Mouse (Mus musculus) layer of hippocampus, adult 2 months (tissue): ENCODE data around the gene Svs4. TPM values are rescaled to one million over a fixed set of nuclear protein-coding genes. Genes with fewer than 3 reads are reported as not detected.
"Not testable (repeated sequence)": the region's sequence is repeated elsewhere in the genome, so short reads cannot be mapped to it uniquely, and the experiment has no call there.

Experiments
- DNase-seq, 2 experiments: peaks; one replicate each; pipeline ENCODE4 v3.0.0; 2022; ENCODE audit warnings: low spot score in 2 of 2
- H3K27ac ChIP-seq: fragments of 200-600 bp; 2 replicates; pipeline ENCODE4 v1.8.1; 2022
- H3K4me3 ChIP-seq: fragments of 200-600 bp; 2 replicates; pipeline ENCODE4 v1.8.1; 2022; ENCODE audit warnings: mild to moderate bottlenecking
- CTCF ChIP-seq: fragments of 200-600 bp; conservative IDR thresholded peaks from 2 replicates; pipeline ENCODE4 v1.8.1; 2022; ENCODE audit warnings: antibody characterized with exemption, mild to moderate bottlenecking, moderate library complexity
- long read RNA-seq, 2 experiments: library from polyadenylated mRNA; stranded (forward); transcript quantifications; one replicate each; pipeline ENCODE4 v2.0.0; 2021; ENCODE audit warnings: borderline mapping rate in 2 of 2
- total RNA-seq, 2 experiments: library from RNA; stranded (reverse); gene quantifications; 2 replicates each; pipeline ENCODE4 v1.2.3; 2021

Svs4 gene
- not detected for total RNA-seq
- long read RNA-seq, experiment 1: 0 reads
- long read RNA-seq, experiment 2: 0 reads

DNA sequence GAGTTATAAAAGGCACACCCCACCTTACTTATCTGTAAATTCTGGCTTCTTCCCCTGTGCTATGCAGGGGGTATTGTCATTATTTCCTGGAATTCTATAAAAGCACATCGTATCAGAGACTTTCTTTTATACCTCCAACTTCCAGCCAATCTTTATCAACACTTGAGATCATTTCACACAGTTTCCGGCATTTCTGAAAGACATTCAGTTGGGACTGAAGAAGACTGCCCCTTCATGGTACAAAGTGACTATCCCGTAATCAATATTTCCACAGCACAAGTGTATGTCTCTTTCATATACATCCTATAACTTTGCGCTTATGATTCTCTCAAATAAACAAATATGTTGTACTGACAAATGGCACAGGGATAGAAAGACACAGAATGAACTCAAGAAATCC, at the start of gene Svs4:
Gene Svs4, minus strand, starts transcription at position 101 of the 400 bp plus-strand sequence.
- H3K4me3 ChIP-seq: no peak within 1 kb of the TSS
- TF ChIP-seq CTCF: no peak
- H3K27ac ChIP-seq: no peak within 1 kb of the TSS
- no peak for DNase-seq

DNA sequence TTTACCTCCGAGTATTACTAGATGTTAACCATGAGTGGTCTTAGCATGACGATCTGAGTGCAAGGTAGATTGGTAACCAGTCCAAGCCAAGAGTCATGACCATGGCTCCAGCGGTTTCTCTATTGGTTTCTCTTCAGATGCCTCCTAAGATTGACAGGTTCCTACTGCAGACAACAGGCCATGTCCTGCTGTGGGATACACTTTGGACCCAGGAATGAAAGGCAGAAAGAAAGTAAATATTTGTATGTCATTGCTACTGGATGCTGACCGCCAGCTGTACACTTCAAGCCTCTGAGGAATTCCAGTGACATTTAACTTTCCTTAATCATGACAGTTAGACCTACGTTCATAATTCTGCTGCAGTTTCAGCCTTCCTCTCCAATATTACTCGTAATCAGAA, 42.7 kb upstream of the Svs4 start:
- H3K4me3 ChIP-seq: no peak overlapping the region
- DNase-seq: no peak
- H3K27ac ChIP-seq: no peak overlapping the region
- TF ChIP-seq CTCF: no peak

DNA sequence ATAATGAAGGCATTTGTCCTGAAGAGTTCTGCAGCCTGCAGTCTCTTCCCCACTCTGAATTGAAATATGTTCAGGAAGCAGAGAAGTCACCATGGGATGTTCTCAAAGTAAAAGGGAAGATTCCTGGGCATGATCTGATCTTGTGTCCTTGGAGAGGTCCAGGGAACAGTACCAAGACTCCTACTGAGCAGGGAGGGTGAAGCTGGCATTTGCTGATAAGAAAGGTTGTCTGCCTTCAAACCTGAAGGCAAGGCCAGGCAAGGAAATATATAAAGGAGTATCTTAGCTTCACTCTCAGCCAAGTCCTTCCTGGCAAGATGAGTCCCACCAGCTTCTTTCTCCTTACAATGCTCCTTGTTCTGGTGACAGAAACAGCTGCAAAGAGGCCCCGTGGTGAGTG, 38.2 kb upstream of the Svs4 start, which contains the start of gene Svs6:
Gene Svs6, plus strand, starts transcription at position 301 of the 400 bp plus-strand sequence.
- not testable (repeated sequence) for H3K4me3 ChIP-seq, DNase-seq, H3K27ac ChIP-seq

DNA sequence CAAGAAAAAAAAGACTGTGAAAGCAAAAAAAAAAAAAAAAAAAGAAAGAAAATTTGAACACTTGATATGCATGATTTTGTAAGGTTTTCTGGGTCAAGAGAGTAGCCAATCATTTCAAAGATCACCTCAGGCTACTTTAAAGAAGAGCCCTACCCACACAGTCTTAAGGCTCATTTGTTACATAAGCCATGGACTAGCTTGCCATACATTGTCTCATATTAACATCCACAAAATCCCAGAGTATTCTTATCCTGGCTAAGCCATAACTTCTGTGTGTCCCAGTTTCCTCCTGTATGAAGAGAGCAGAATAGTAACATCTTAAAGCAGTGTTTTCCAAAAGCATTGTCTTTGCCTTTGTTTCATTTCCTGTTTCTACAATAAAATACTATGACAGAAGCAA, 37.2 kb upstream of the Svs4 start:
- H3K4me3 ChIP-seq, H3K27ac ChIP-seq, DNase-seq: not testable (repeated sequence)

DNA sequence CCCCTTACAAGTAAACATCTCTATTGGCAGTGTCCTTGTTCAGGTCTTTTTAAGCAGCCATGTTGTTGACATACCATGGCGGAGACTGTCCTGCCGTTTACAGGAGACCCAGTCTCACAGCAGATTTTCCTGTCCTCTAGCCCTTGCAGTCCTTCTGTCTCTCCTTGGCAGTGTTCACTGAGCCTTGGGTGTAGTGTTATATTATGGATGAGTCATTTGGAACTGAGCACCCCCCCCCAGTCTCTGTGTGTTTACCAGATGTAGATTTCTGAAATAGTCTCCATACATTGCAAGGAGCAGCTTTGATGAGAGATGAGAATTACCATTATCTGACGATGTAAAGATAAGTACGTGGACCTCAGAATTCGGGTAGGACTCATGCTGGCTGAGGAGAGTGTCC, 34.3 kb upstream of the Svs4 start:
- H3K4me3 ChIP-seq: no peak overlapping the region
- no peak for DNase-seq
- no peak overlapping the region for H3K27ac ChIP-seq
- TF ChIP-seq CTCF: no peak

DNA sequence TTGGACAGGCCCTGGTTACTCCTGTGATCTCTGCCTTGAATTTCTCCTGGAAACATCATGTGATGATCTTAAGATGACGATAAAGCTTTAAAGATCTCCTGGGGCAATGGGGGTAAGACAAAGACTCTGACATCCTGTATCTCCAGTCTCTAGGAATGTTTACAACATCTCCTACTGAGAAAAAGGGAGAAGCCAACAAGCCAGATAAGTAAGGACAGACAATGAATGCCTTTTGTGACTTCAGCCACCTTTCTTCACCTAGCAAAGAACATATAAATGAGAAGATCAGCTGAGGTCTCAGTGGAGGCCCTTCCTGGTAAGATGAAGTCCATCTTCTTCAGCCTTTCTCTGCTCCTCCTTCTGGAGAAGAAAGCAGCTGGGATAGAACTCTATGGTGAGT, 10.7 kb upstream of the Svs4 start, which contains the start of gene Svs3a:
Gene Svs3a, plus strand, starts transcription at position 301 of the 400 bp plus-strand sequence.
- not testable (repeated sequence) for H3K27ac ChIP-seq, H3K4me3 ChIP-seq, DNase-seq

DNA sequence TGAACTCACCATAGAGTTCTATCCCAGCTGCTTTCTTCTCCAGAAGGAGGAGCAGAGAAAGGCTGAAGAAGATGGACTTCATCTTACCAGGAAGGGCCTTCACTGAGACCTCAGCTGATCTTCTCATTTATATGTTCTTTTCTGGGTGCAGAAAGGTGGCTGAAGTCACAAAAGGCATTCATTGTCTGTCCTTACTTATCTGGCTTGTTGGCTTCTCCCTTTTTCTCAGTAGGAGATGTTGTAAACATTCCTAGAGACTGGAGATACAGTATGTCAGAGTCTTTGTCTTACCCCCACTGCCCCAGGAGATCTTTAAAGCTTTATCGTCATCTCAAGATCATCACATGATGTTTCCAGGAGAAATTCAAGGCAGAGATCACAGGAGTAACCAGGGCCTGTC, 21.7 kb downstream of the Svs4 start, which contains the start of gene Svs3b:
Gene Svs3b, minus strand, starts transcription at position 101 of the 400 bp plus-strand sequence.
- H3K27ac ChIP-seq, H3K4me3 ChIP-seq, DNase-seq: not testable (repeated sequence)

DNA sequence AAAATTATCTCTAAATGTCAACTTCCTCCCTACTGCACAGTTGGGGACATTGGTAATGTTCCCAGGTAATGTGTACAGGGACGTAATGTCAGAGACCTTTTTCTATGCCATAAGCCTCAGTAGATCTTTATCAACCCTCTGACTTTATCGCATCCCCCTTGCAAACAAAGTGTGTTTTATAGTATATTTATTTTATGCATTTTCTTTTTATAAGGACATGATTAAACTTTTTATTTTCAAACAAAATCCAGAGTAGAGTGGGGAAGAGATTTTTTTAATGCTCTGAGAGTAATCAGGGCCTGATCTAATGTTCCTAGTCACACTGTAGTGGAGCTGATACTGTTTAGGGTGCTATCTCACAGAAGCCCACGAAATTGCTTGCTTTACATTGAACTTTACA, 39.9 kb downstream of the Svs4 start, which contains the start of gene Svs2:
Gene Svs2, minus strand, starts transcription at position 101 of the 400 bp plus-strand sequence.
- no peak within 1 kb of the TSS for H3K4me3 ChIP-seq
- no peak for TF ChIP-seq CTCF

DNA sequence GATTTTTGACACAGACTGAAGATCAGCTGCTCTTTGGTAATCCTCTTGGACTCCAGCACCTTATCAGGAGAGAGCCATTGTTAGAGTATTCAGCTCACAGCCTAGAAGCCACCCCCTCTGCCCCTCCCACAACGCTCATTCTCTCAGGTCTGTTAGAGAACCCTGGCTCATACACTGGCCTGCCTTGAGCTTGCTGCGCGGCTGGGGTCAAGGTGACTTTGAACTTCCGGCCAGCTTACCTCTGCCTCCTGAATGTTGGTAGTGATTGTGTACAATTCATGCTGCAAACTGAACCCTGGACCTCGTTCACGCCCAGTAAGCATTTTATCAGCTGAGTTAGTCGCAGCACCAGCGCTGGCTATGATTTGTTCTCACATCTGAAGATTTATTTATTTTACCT, 45.6 kb downstream of the Svs4 start:
- DNase-seq: no peak
- Histone ChIP-seq H3K27ac (no peak overlapping the region), H3K4me3 (no peak overlapping the region)
- TF ChIP-seq CTCF: no peak

More for the DNA sequence above, 39.9 kb downstream of the Svs4 start, which contains the start of gene Svs2:
- DNase-seq: no peak
- H3K27ac ChIP-seq: no peak within 1 kb of the TSS

DNA sequence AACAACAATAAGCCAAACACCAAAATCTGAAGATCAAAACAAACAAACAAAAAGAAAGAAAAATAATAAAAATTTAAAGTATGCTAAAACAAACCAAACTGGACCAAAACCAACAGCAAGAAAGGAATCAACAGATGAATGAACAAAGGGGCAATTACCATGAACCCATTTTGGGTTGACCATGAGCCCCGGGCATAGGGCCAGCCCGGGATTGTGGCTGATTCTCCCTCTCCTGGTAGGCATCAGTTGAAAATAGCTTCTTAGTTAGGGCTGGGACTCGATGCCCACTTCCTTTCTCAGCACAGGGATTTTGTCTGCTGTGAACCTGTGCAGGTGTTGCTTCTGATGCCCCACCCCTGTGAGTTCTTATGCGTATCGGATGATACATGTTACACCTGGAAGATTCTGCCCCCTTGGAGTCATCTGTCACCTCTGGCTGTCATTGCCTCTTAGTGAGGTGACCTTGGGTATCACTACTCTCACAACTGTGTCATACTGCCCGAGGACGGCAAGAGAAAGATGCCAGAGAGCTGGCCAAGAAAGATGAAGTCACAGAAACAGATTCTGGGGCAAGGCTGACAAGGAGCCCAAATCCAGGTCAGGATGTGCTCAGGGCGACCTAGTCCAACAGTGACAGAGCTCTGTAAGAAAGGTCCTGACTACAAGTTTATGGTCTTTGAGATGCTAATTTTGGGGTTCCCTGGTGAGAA, 49.7 kb downstream of the Svs4 start:
- no peak for TF ChIP-seq CTCF
- no peak for DNase-seq
- no peak overlapping the region for H3K4me3 ChIP-seq
- no peak overlapping the region for H3K27ac ChIP-seq

Other genes starting within 250 kb of the Svs4 start
- 10 to 100 TPM; 46.9 to 50.4 TPM for gene Stk4, start 208.1 kb downstream of the Svs4 start, total RNA-seq
- 100 to 1,000 TPM; 107 to 108 TPM for gene Tomm34, start 207.3 kb downstream of the Svs4 start, total RNA-seq
- gene Kcns1, start 107.3 kb downstream of the Svs4 start, total RNA-seq: 1 to 10 TPM; 4.4 to 5.7 TPM
- gene Wfdc5, start 95.7 kb downstream of the Svs4 start, total RNA-seq: not detected
- not detected for gene Wfdc12, start 87.9 kb downstream of the Svs4 start, total RNA-seq
- not detected for gene Wfdc15a, start 78.3 kb downstream of the Svs4 start, total RNA-seq
- gene Wfdc15b, start 56.8 kb downstream of the Svs4 start, total RNA-seq: not detected
- not detected for gene Svs2, start 40.0 kb downstream of the Svs4 start, total RNA-seq
- not detected for gene Svs3b, start 21.8 kb downstream of the Svs4 start, total RNA-seq
- gene Svs3a, start 10.8 kb upstream of the Svs4 start, total RNA-seq: not detected
- gene Svs6, start 38.3 kb upstream of the Svs4 start, total RNA-seq: not detected
- gene Svs5, start 54.3 kb upstream of the Svs4 start, total RNA-seq: not detected
- 1 to 10 TPM in 1 of 2 experiments, not detected in 1; 1.8 TPM for gene Slpi, start 110.6 kb upstream of the Svs4 start, total RNA-seq
- under 1 TPM; 0.07 to 0.46 TPM for gene Rbpjl, start 124.7 kb upstream of the Svs4 start, total RNA-seq
- 10 to 100 TPM; 10.3 to 11.2 TPM for gene Matn4, start 126.7 kb upstream of the Svs4 start, total RNA-seq
- gene Sdc4, start 165.4 kb upstream of the Svs4 start, total RNA-seq: 100 to 1,000 TPM; 122 to 137 TPM
- gene Sys1, start 178.5 kb upstream of the Svs4 start, total RNA-seq: 10 to 100 TPM; 40.8 to 41.0 TPM
- 1 to 10 TPM; 6.2 to 6.9 TPM for gene Gm20458, start 182.5 kb upstream of the Svs4 start, total RNA-seq
- gene Trp53tg5, start 195.3 kb upstream of the Svs4 start, total RNA-seq: not detected
- gene Dbndd2, start 207.6 kb upstream of the Svs4 start, total RNA-seq: 100 to 1,000 TPM; 111 to 112 TPM
- 10 to 100 TPM; 79.3 to 84.1 TPM for gene Pigt, start 219.1 kb upstream of the Svs4 start, total RNA-seq